Mouse (Mus musculus) layer of hippocampus, postnatal 10 days (tissue): ENCODE results near the gene Ercc6l. TPM values are rescaled to one million over a fixed set of nuclear protein-coding genes. Genes with fewer than 3 reads are reported as not detected.
"Not testable (repeated sequence)": the region's sequence is repeated elsewhere in the genome, so short reads cannot be mapped to it uniquely, and the experiment has no call there.

Experiments
- DNase-seq, 2 experiments: peaks; one replicate each; pipeline ENCODE4 v3.0.0; 2021; ENCODE audit warnings: low spot score in 2 of 2
- total RNA-seq, 2 experiments: library from RNA; stranded (reverse); gene quantifications; 2 replicates each; pipeline ENCODE4 v1.2.3; 2021

Ercc6l gene
- total RNA-seq, 2 experiments from 2014 or later, result 0.69 to 0.78 TPM

- DNase-seq, result peak; percentile 7 to 16
Measured at GRCm38 (mm10) chrX:102115676-102116075, 41.2 kb downstream of the Ercc6l start.

GRCm38 (mm10) chrX:102109349-102109748, 47.5 kb downstream of the Ercc6l start:
- not testable (repeated sequence) for DNase-seq

- DNase-seq, result not testable (repeated sequence)
Measured at GRCm38 (mm10) chrX:102103830-102104229, 53.1 kb downstream of the Ercc6l start.

- no peak for DNase-seq
Measured at GRCm38 (mm10) chrX:102101886-102102285, 55.0 kb downstream of the Ercc6l start.

GRCm38 (mm10) chrX:102094381-102094904, 62.4 kb downstream of the Ercc6l start:
- DNase-seq, result no peak

Other genes starting within 250 kb of the Ercc6l start
- gene Rtl5, start 85.8 kb downstream of the Ercc6l start, total RNA-seq, result 10 to 100 TPM; 13.0 to 14.5 TPM
- 10 to 100 TPM; 47.8 to 51.1 TPM for gene Pin4, start 37.6 kb downstream of the Ercc6l start, total RNA-seq
- 100 to 1,000 TPM; 661 to 690 TPM for gene Rps4x, start 32.3 kb upstream of the Ercc6l start, total RNA-seq
- gene Cited1, start 95.1 kb upstream of the Ercc6l start, total RNA-seq, result 1 to 10 TPM; 3.1 to 3.2 TPM